Mouse (Mus musculus): ENCODE measurements around the gene Aph1c.
A peak's percentile ranks its signal among the peaks of the same experiment; 100 is the strongest.
"Not testable (repeated sequence)": the region's sequence is repeated elsewhere in the genome, so short reads cannot be mapped to it uniquely, and the experiment has no call there.

Aph1c gene

GRCm38 (mm10) chr9:66832366-66832908 lies 2.1 kb downstream of the Aph1c start:
- no peak for DNase-seq (ENCODE audit: low spot score)

- DNase-seq (ENCODE audit: low spot score), result peak; percentile 34
Measured at GRCm38 (mm10) chr9:66825990-66826389, 8.5 kb downstream of the Aph1c start.

- not testable (repeated sequence) for DNase-seq (ENCODE audit: low spot score)
Measured at GRCm38 (mm10) chr9:66822255-66822654, 12.3 kb downstream of the Aph1c start.

- no peak for DNase-seq (ENCODE audit: low spot score)
Measured at GRCm38 (mm10) chr9:66820996-66821395, 13.5 kb downstream of the Aph1c start.

- no peak for DNase-seq (ENCODE audit: low spot score)
Measured at GRCm38 (mm10) chr9:66813392-66813791, 21.1 kb downstream of the Aph1c start.

- DNase-seq (ENCODE audit: low spot score), result not testable (repeated sequence)
Measured at GRCm38 (mm10) chr9:66805951-66806350, 28.6 kb downstream of the Aph1c start.

- DNase-seq (ENCODE audit: low spot score), result no peak
Measured at GRCm38 (mm10) chr9:66801947-66802346, 32.6 kb downstream of the Aph1c start.

GRCm38 (mm10) chr9:66796739-66797138 lies 37.8 kb downstream of the Aph1c start, which contains the start of gene Gm10647:
TSS of gene Gm10647 (plus strand) at chr9:66797039.
- DNase-seq (ENCODE audit: low spot score), result no peak

- peak; percentile 94 for DNase-seq (ENCODE audit: low spot score)
Measured at GRCm38 (mm10) chr9:66795464-66796324, 38.8 kb downstream of the Aph1c start, which contains the start of gene Aph1b. TSS of gene Aph1b (minus strand) at chr9:66795490.

GRCm38 (mm10) chr9:66794629-66795463 lies 39.7 kb downstream of the Aph1c start:
- no peak for DNase-seq (ENCODE audit: low spot score)

GRCm38 (mm10) chr9:66787821-66788220 lies 46.7 kb downstream of the Aph1c start:
- peak; percentile 19 for DNase-seq (ENCODE audit: low spot score)

GRCm38 (mm10) chr9:66784552-66784951 lies 50.0 kb downstream of the Aph1c start:
- DNase-seq (ENCODE audit: low spot score), result not testable (repeated sequence)

GRCm38 (mm10) chr9:66770701-66771100 lies 63.8 kb downstream of the Aph1c start:
- no peak for DNase-seq (ENCODE audit: low spot score)

GRCm38 (mm10) chr9:66769275-66769674 lies 65.3 kb downstream of the Aph1c start:
- no peak for DNase-seq (ENCODE audit: low spot score)

- DNase-seq (ENCODE audit: low spot score), result no peak
Measured at GRCm38 (mm10) chr9:66768721-66769120, 65.8 kb downstream of the Aph1c start.

All from layer of hippocampus, adult 11-12 months (tissue).